Mouse (Mus musculus) left cerebral cortex, adult 2 months (tissue): ENCODE results near the gene Dhrs7b. TPM values are rescaled to one million over a fixed set of nuclear protein-coding genes. Genes with fewer than 3 reads are reported as not detected.
"Not testable (repeated sequence)": the region's sequence is repeated elsewhere in the genome, so short reads cannot be mapped to it uniquely, and the experiment has no call there.

Experiments used
- DNase-seq, 2 experiments: peaks; one replicate each; pipeline ENCODE4 v3.0.0; 2021 to 2022; ENCODE audit warnings: low spot score in 2 of 2, mixed read lengths in 1 of 2; ENCODE audit errors: extremely low spot score in 1 of 2
- H3K27ac ChIP-seq: fragments of 200-600 bp; 2 replicates; pipeline ENCODE4 v1.8.1; 2022
- H3K4me3 ChIP-seq: fragments of 200-600 bp; 2 replicates; pipeline ENCODE4 v1.8.1; 2022
- CTCF ChIP-seq: fragments of 200-600 bp; IDR thresholded peaks from 2 replicates; pipeline ENCODE4 v1.8.1; 2022; ENCODE audit warnings: antibody characterized with exemption, mild to moderate bottlenecking, moderate library complexity
- intact Hi-C: fragments of 180-260 bp; cut with DNase I; formaldehyde crosslinking; loops from one replicate; pipeline ENCODE4 v1.15.1; 2025
- total RNA-seq, 2 experiments: library from RNA; stranded (reverse); gene quantifications; 2 replicates each; pipeline ENCODE4 v1.2.3; 2021

The Dhrs7b gene
- total RNA-seq, 2 experiments from 2014 or later = 27.3 to 28.4 TPM

GRCm38 (mm10) chr11:60861993-60862392 is 31.6 kb downstream of the Dhrs7b start:
- intact Hi-C loops = no loop called here
- Histone ChIP-seq H3K27ac (no peak overlapping the region), H3K4me3 (no peak overlapping the region)
- no peak for DNase-seq
- no peak for TF ChIP-seq CTCF

DNA sequence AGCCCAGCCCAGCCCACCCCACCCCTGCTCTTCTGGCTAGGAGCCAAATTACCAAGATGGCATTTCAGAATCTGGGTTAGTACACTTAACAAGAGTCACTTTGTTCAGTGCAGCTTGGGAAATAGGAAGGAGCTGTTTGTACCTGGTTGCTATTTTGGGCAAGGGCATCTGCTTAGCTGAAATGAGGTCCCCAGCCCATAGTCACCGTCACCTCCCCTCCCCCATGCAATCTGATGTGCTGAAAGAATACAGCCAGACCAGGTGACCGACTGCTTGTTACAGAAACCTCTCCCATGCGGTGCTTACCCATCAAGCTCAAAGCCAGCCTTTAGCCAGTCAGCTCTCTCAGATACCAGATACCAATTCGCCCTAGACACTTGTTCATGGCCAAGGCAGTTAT is 32.8 kb downstream of the Dhrs7b start:
- DNase-seq = no peak

GRCm38 (mm10) chr11:60864166-60864565 is 33.7 kb downstream of the Dhrs7b start:
- DNase-seq = no peak
- intact Hi-C loops = no loop called here
- no peak overlapping the region for H3K27ac ChIP-seq
- TF ChIP-seq CTCF = no peak
- no peak overlapping the region for H3K4me3 ChIP-seq

More for the DNA sequence above, 32.8 kb downstream of the Dhrs7b start:
- Histone ChIP-seq H3K4me3 (no peak overlapping the region), H3K27ac (no peak overlapping the region)
- TF ChIP-seq CTCF = no peak
- intact Hi-C loops = no loop called here

DNA sequence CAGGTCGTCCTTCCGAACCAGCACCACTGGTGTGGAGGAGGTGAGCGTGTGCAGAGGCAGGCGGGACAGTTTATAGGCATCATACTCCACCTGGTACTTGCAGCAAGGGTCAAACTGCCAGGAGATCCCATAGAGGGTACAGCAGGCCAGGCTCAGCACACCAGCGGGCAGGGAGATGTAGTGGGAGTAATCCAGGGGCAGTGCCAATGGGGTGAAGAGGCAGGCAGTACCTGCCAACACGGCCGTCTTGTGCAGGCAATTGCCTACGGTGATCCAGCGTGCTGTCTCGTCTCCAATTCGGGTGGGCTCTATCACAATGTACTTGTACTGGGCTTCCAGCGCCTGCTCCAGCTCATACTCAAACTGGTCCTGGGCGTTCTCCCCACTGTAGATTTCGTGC is 34.5 kb downstream of the Dhrs7b start:
- intact Hi-C loops = no loop called here
- no peak for DNase-seq
- Histone ChIP-seq H3K4me3 (no peak overlapping the region), H3K27ac (no peak overlapping the region)
- no peak for TF ChIP-seq CTCF

DNA sequence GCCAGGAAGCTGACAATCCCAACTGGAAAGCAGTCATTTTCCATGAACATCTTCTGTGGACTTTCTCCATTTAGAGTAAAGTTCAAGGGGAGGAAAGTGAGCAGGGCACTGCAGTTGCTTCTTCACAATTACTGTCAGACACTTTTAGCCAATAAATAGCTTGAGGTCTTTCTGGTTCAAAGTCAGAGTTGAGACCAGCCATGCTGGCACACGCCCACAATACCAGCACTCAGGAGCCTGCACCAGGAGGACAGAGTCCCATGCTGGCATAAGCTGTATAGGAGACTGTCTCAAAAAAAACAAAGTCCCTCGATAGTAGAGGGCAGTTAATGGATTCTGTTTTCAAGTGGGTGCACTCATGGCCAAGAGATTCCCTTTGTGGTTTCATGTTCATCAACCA is 35.6 kb downstream of the Dhrs7b start:
- Histone ChIP-seq H3K4me3 (no peak overlapping the region), H3K27ac (no peak overlapping the region)
- DNase-seq = no peak
- TF ChIP-seq CTCF = no peak
- intact Hi-C loops = no loop called here

DNA sequence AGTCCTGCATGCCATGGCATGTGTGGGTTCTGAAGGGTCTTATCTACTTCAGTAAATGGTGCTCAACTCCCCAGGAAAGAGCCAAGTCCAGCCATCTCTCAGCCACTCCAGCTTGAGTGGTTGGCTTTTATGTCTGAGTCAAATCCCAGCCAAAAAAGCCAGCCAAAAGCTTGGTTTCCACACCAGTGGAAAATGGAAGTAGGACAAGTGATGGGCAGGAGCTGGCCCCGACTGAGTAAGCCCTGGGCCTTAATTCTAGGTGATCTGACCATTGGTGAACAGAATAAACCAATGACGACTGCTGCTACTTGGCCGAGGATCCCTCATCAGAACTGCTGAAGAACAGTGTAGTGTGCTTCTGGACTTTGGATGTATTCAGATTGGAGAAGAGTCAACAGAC is 37.0 kb downstream of the Dhrs7b start:
- Histone ChIP-seq H3K4me3 (no peak overlapping the region), H3K27ac (no peak overlapping the region)
- no peak for TF ChIP-seq CTCF
- DNase-seq = no peak
- intact Hi-C loops = no loop called here

DNA sequence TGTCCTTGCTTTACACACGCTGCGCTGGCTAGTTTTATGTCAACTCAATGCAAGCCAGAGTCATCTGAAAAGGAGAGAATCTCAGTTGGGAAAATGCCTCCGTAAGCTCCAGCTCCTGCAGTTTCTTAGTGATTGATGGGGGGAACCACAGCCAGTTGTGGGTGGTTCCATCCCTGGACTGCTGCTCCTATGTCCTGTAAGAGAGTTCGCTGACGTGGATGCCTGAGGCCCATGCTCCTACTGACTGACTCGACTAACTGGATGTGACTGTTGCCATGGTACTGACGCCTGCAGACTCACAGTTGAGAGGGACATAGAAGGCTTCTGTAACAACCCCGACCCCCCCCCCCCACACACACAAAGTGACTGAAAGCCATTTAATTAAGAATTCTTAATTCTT is 37.5 kb downstream of the Dhrs7b start:
- Histone ChIP-seq H3K27ac (no peak overlapping the region), H3K4me3 (no peak overlapping the region)
- intact Hi-C loops = no loop called here
- DNase-seq = no peak
- no peak for TF ChIP-seq CTCF

GRCm38 (mm10) chr11:60869471-60869870 is 39.0 kb downstream of the Dhrs7b start:
- intact Hi-C loops, H3K27ac ChIP-seq, DNase-seq, H3K4me3 ChIP-seq: not testable (repeated sequence)

DNA sequence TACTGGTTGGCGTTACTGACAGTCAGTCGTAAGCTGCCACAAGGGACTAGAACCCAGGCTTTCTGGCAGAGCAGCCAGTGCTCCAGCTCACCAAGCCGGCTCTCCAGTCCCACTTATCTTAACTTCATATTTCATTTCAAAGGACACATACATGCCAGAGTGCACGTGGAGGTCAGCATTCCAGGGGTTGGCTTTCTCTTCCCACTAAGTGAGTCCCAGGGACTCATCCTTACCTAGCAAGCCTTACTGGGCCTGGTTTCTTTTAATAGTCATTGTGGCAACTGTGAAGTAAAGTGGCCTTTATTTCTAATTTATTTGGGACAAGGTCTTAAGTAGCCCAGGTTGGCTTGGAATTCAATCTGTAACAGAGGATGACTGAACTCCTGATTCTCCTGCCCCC is 41.0 kb downstream of the Dhrs7b start:
- no peak overlapping the region for H3K4me3 ChIP-seq
- DNase-seq = no peak
- H3K27ac ChIP-seq = no peak overlapping the region
- intact Hi-C loops = no loop called here
- TF ChIP-seq CTCF = no peak

GRCm38 (mm10) chr11:60873101-60873500 is 42.7 kb downstream of the Dhrs7b start:
- no peak overlapping the region for H3K4me3 ChIP-seq
- H3K27ac ChIP-seq = no peak overlapping the region
- intact Hi-C loops = no loop called here
- no peak for TF ChIP-seq CTCF
- DNase-seq = no peak

DNA sequence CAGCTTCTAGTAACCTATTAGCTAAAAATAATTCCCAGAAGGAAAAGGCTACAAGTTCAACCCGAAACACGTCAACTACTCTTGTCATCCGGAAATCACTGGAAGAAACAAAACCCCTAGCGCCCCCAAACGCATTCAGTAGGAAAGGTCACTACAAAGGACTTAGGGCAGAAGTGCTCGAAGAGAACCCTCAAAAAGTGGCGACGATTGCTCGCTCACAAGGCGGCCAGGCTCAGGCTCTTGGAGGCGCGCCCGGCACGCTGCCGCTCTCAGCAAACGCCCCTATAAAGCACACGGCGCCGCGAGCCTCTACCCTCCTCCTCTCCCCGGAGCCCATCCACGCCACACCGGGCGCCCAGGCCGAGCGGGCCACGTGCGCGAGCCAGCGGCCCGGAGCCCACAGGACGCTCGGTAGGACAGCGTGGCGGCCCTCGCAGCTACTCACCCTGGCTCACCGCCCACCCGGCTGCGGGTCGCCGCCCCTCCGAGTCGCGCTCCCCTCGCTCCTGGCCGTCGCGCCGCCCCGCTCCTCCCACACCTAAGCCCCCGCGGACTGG is 47.7 kb downstream of the Dhrs7b start:
- H3K27ac ChIP-seq = peak overlapping the region; percentile 98
- intact Hi-C loops = loop anchor here (2.0 to 5.0 kb wide), 3 partner anchors 54 to 181 kb away; partner anchors contain the start of genes Llgl1, Map2k3, Smcr8 and Top3a
- peak; percentile 29 for TF ChIP-seq CTCF
- peak in 1 of 2 experiments; percentile 52 for DNase-seq
- H3K4me3 ChIP-seq = peak overlapping the region; percentile 87

- H3K27ac ChIP-seq = peak within 1 kb of the TSS; percentile 98
- H3K4me3 ChIP-seq = peak within 1 kb of the TSS; percentile 87
- no peak; the same call in 1 of the 2 replicates for TF ChIP-seq CTCF
- peak; percentile 94 to 96 for DNase-seq
- intact Hi-C loops = loop anchor here (1.0 to 5.0 kb wide), 5 partner anchors 35 to 181 kb away; partner anchors contain the start of genes Dhrs7b, Llgl1, Map2k3 and Smcr8
These were observed 48.4 kb downstream of the Dhrs7b start, which contains the start of gene Tmem11 for GRCm38 (mm10) chr11:60878675-60879294. Tmem11 (minus strand) TSS chr11:60879272.

DNA sequence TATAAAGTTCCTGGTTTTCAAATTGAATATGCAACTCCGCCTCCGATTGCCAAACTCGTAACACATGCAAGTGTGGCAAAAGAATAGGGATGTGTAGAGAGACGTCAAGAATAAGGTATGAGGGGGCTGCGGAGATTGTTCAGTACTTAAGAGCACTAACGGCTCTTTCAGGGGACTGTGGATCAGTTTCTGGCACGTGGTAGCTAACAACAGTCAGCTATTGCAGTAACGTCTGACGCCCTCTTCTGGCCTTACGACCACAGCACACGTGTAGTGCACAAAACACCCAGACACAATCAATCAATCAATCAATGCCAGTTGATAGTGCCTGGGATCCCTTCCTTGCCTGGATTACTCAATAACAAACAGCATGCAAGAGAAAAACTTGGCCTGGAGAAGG is 49.0 kb downstream of the Dhrs7b start:
- H3K4me3 ChIP-seq = peak overlapping the region; percentile 87
- peak; percentile 68 for TF ChIP-seq CTCF

More for the DNA sequence above, 49.0 kb downstream of the Dhrs7b start:
- H3K27ac ChIP-seq = peak overlapping the region; percentile 98
- DNase-seq = peak; percentile 39 to 43
- intact Hi-C loops = loop anchor here (1.0 to 5.0 kb wide), 5 partner anchors 34 to 182 kb away; partner anchors contain the start of genes Dhrs7b, Llgl1, Map2k3 and Smcr8
